In genomic region chr1:180922273-180923048, GRCm38 (mm10) we compare ENCODE assay signal across 19 mouse cellular contexts. TPM values are rescaled to one million over a fixed set of nuclear protein-coding genes. Genes with fewer than 3 reads are reported as not detected.
DNase-seq lines count a peak whose midpoint lies in the region; ATAC-seq and TF ChIP-seq lines count a peak whose summit lies in the region.
"Had no signal": no experiment of that assay in that cellular context is flagged by ENCODE, and none has a peak within 500 bp of the region (broad histone marks: within the 10 kb centered on the region; RNA-seq: fewer than 3 reads in every experiment).

No protein-coding gene starts in this region.

- H3K36me3 ChIP-seq in liver, postnatal 0 days (replicated peaks; ENCODE audit: insufficient read depth, low read length), result no peaks in the 10 kb centered on the region
- no peaks in the 10 kb centered on the region for H3K36me3 ChIP-seq in liver, embryonic 12.5 days
- no peaks in the 10 kb centered on the region for H3K36me3 ChIP-seq in hindbrain, embryonic 13.5 days
- H3K36me3 ChIP-seq in hindbrain, embryonic 14.5 days (replicated peaks; ENCODE audit: control insufficient read depth, insufficient read depth), result no peaks in the 10 kb centered on the region
- H3K36me3 ChIP-seq: embryonic facial prominence, embryonic 12.5 days; stomach, embryonic 15.5 days had no signal

- WGBS in liver, postnatal 0 days (ENCODE audit: insufficient replicate concordance), result 43% methylated on average over 6 of the region's 6 CpGs
- WGBS in liver, embryonic 12.5 days (ENCODE audit: insufficient replicate concordance), result 27% methylated on average over 6 of the region's 6 CpGs
- WGBS in hindbrain, embryonic 13.5 days, result 80% methylated on average over 6 of the region's 6 CpGs
- 82% methylated on average over 6 of the region's 6 CpGs for WGBS in hindbrain, embryonic 14.5 days

- H3K9ac ChIP-seq in liver, postnatal 0 days (replicated peaks), result no peak overlapping the region
- H3K9ac ChIP-seq in liver, embryonic 12.5 days, result no peak overlapping the region
- no peak overlapping the region for H3K9ac ChIP-seq in hindbrain, embryonic 13.5 days
- no peak overlapping the region for H3K9ac ChIP-seq in hindbrain, embryonic 14.5 days
- H3K9ac ChIP-seq: embryonic facial prominence, embryonic 12.5 days; stomach, embryonic 15.5 days had no signal

- H3K4me2 ChIP-seq in liver, postnatal 0 days (ENCODE audit: low read depth, low read length), result no peak overlapping the region
- H3K4me2 ChIP-seq in liver, embryonic 12.5 days, result no peak overlapping the region
- H3K4me2 ChIP-seq in hindbrain, embryonic 13.5 days, result no peak overlapping the region
- H3K4me2 ChIP-seq in hindbrain, embryonic 14.5 days (replicated peaks), result no peak overlapping the region
- H3K4me2 ChIP-seq: embryonic facial prominence, embryonic 12.5 days; stomach, embryonic 15.5 days had no signal

- no peak for TF ChIP-seq CTCF in liver, postnatal 0 days (IDR thresholded peaks at IDR 0.05; ENCODE audit: low read depth)

- DNase-seq in liver, postnatal 0 days, result peak; percentile 49
- no peak for DNase-seq in cerebellum, postnatal 10 days
- DNase-seq in hindbrain, embryonic 14.5 days (ENCODE audit: low spot score), result no peak
- DNase-seq: adrenal gland, postnatal 25 days; cerebellum, adult 18-20 months; heart, postnatal 4 days; layer of hippocampus, postnatal 36 days; liver; lung, postnatal 36 days; retina, postnatal 1 day had no signal

- no peak overlapping the region for H3K4me3 ChIP-seq in liver, postnatal 0 days (ENCODE audit: low read depth, low read length)
- H3K4me3 ChIP-seq in liver, embryonic 12.5 days, result no peak overlapping the region
- H3K4me3 ChIP-seq in hindbrain, embryonic 13.5 days, result no peak overlapping the region
- no peak overlapping the region for H3K4me3 ChIP-seq in hindbrain, embryonic 14.5 days (replicated peaks; ENCODE audit: low read length)
- H3K4me3 ChIP-seq: embryonic facial prominence, embryonic 12.5 days; stomach, embryonic 15.5 days had no signal

- no peaks in the 10 kb centered on the region for H3K27me3 ChIP-seq in liver, postnatal 0 days (ENCODE audit: insufficient read depth, low read length)
- H3K27me3 ChIP-seq in liver, embryonic 12.5 days (replicated peaks), result peaks cover 16% of the 10 kb centered on the region
- H3K27me3 ChIP-seq in hindbrain, embryonic 13.5 days, result no peaks in the 10 kb centered on the region
- no peaks in the 10 kb centered on the region for H3K27me3 ChIP-seq in hindbrain, embryonic 14.5 days (ENCODE audit: control insufficient read depth, insufficient read depth, low read length)
- H3K27me3 ChIP-seq: embryonic facial prominence, embryonic 12.5 days; stomach, embryonic 15.5 days had no signal

- H3K4me1 ChIP-seq in liver, postnatal 0 days (ENCODE audit: insufficient read depth), result no peaks in the 10 kb centered on the region; the same call in 1 of the 2 replicates
- H3K4me1 ChIP-seq in liver, embryonic 12.5 days, result peaks cover 24% of the 10 kb centered on the region
- no peaks in the 10 kb centered on the region for H3K4me1 ChIP-seq in hindbrain, embryonic 13.5 days (replicated peaks)
- H3K4me1 ChIP-seq in hindbrain, embryonic 14.5 days (replicated peaks; ENCODE audit: control insufficient read depth, insufficient read depth, low read length), result no peaks in the 10 kb centered on the region
- H3K4me1 ChIP-seq: embryonic facial prominence, embryonic 12.5 days; stomach, embryonic 15.5 days had no signal

- ATAC-seq in liver, postnatal 0 days, result peak; percentile 59
- ATAC-seq in liver, embryonic 12.5 days, result no peak
- peak; percentile 34 for ATAC-seq in activated CD4-positive, CD25-positive, alpha-beta regulatory T cell, adult 4 months
- peak; percentile 89 for ATAC-seq in monocyte, adult 5-6 weeks (replicated peaks; ENCODE audit: insufficient number of reproducible peaks, low FRiP score, low TSS enrichment, poor library complexity, severe bottlenecking)
- no peak for ATAC-seq in hindbrain, embryonic 13.5 days (ENCODE audit: low FRiP score)
- no peak for ATAC-seq in hindbrain, embryonic 14.5 days (ENCODE audit: low FRiP score)
- ATAC-seq: forebrain, embryonic 16.5 days had no signal

- no peak for TF ChIP-seq EP300 in liver, postnatal 0 days (IDR thresholded peaks at IDR 0.05; ENCODE audit: low read depth)

- H3K27ac ChIP-seq in liver, postnatal 0 days (ENCODE audit: low read depth), result no peak overlapping the region
- H3K27ac ChIP-seq in liver, embryonic 12.5 days, result no peak overlapping the region
- no peak overlapping the region for H3K27ac ChIP-seq in hindbrain, embryonic 13.5 days
- no peak overlapping the region for H3K27ac ChIP-seq in hindbrain, embryonic 14.5 days
- H3K27ac ChIP-seq: embryonic facial prominence, embryonic 12.5 days; stomach, embryonic 15.5 days had no signal

- no peaks in the 10 kb centered on the region for H3K9me3 ChIP-seq in liver, postnatal 0 days (ENCODE audit: low read length)
- H3K9me3 ChIP-seq in liver, embryonic 12.5 days (replicated peaks), result no peaks in the 10 kb centered on the region
- no peaks in the 10 kb centered on the region for H3K9me3 ChIP-seq in hindbrain, embryonic 13.5 days
- H3K9me3 ChIP-seq in hindbrain, embryonic 14.5 days (ENCODE audit: control insufficient read depth, low read length), result no peaks in the 10 kb centered on the region
- H3K9me3 ChIP-seq: embryonic facial prominence, embryonic 12.5 days; stomach, embryonic 15.5 days had no signal

RNA-seq across cellular contexts. Expression of gene Lefty1, which starts 12.4 kb away (rescaled TPM):
- 1.6 and 2.2 TPM in 2 replicates for polyA plus RNA-seq in liver, postnatal 0 days (2015; fragmentation: Nextera tagmentation; extraction: Ambion mirVana)
- polyA plus RNA-seq in liver, embryonic 12.5 days (2016; fragmentation: Nextera tagmentation; extraction: Ambion mirVana), result 4.7 and 7.1 TPM in 2 replicates
- not detected for polyA plus RNA-seq in activated CD4-positive, CD25-positive, alpha-beta regulatory T cell, adult 4 months (2017; shearing (Covaris generic))
- not detected in 3 replicates for total RNA-seq in monocyte, adult 5-6 weeks (2017)
- 0.23 and 0.58 TPM in 2 replicates for polyA plus RNA-seq in hindbrain, embryonic 13.5 days (2015; fragmentation: Nextera tagmentation; extraction: Ambion mirVana)
- 0.20 and 0.41 TPM in 2 replicates for polyA plus RNA-seq in hindbrain, embryonic 14.5 days (2014; fragmentation: Nextera tagmentation; extraction: Ambion mirVana)

RNA-seq across cellular contexts. Expression of gene Pycr2, which starts 18.4 kb away (rescaled TPM):
- polyA plus RNA-seq in liver, postnatal 0 days (2015; fragmentation: Nextera tagmentation; extraction: Ambion mirVana), result 33.3 and 43.4 TPM in 2 replicates
- 146 and 150 TPM in 2 replicates for polyA plus RNA-seq in liver, embryonic 12.5 days (2016; fragmentation: Nextera tagmentation; extraction: Ambion mirVana)
- polyA plus RNA-seq in activated CD4-positive, CD25-positive, alpha-beta regulatory T cell, adult 4 months (2017; shearing (Covaris generic)), result 10 to 100 TPM; 44.3 to 45.6 TPM
- total RNA-seq in monocyte, adult 5-6 weeks (2017), result 12.9 to 16.2 TPM (median 14.3 TPM) in 3 replicates
- 74.1 and 78.7 TPM in 2 replicates for polyA plus RNA-seq in hindbrain, embryonic 13.5 days (2015; fragmentation: Nextera tagmentation; extraction: Ambion mirVana)
- 63.0 and 68.0 TPM in 2 replicates for polyA plus RNA-seq in hindbrain, embryonic 14.5 days (2014; fragmentation: Nextera tagmentation; extraction: Ambion mirVana)

RNA-seq across cellular contexts. Expression of gene Tmem63a, which starts 19.7 kb away (rescaled TPM):
- polyA plus RNA-seq in liver, postnatal 0 days (2015; fragmentation: Nextera tagmentation; extraction: Ambion mirVana), result 6.3 and 7.4 TPM in 2 replicates
- polyA plus RNA-seq in liver, embryonic 12.5 days (2016; fragmentation: Nextera tagmentation; extraction: Ambion mirVana), result 6.5 and 6.6 TPM in 2 replicates
- polyA plus RNA-seq in activated CD4-positive, CD25-positive, alpha-beta regulatory T cell, adult 4 months (2017; shearing (Covaris generic)), result 10 to 100 TPM; 13.5 to 13.7 TPM
- 15.0 to 24.1 TPM (median 17.4 TPM) in 3 replicates for total RNA-seq in monocyte, adult 5-6 weeks (2017)
- polyA plus RNA-seq in hindbrain, embryonic 13.5 days (2015; fragmentation: Nextera tagmentation; extraction: Ambion mirVana), result 1.5 and 1.8 TPM in 2 replicates
- polyA plus RNA-seq in hindbrain, embryonic 14.5 days (2014; fragmentation: Nextera tagmentation; extraction: Ambion mirVana), result 1.5 and 1.6 TPM in 2 replicates

RNA-seq across cellular contexts. Expression of gene Lefty2, which starts 29.6 kb away (rescaled TPM):
- not detected in 2 replicates for polyA plus RNA-seq in liver, postnatal 0 days (2015; fragmentation: Nextera tagmentation; extraction: Ambion mirVana)
- polyA plus RNA-seq in liver, embryonic 12.5 days (2016; fragmentation: Nextera tagmentation; extraction: Ambion mirVana), result not detected in 2 replicates
- not detected for polyA plus RNA-seq in activated CD4-positive, CD25-positive, alpha-beta regulatory T cell, adult 4 months (2017; shearing (Covaris generic))
- total RNA-seq in monocyte, adult 5-6 weeks (2017), result not detected in 3 replicates
- 0.26 and 0.63 TPM in 2 replicates for polyA plus RNA-seq in hindbrain, embryonic 13.5 days (2015; fragmentation: Nextera tagmentation; extraction: Ambion mirVana)
- 1.5 and 3.2 TPM in 2 replicates for polyA plus RNA-seq in hindbrain, embryonic 14.5 days (2014; fragmentation: Nextera tagmentation; extraction: Ambion mirVana)
- total RNA-seq: heart, adult 18-20 months; heart, postnatal 4 days had no signal
- polyA plus RNA-seq: kidney, embryonic 14.5 days; stomach, embryonic 15.5 days had no signal

Comparison
In these comparisons a context has a peak if more than half of its experiments do, and no peak if none do; other contexts are left out.
1. ATAC-seq: peak in liver, postnatal 0 days (single experiment), activated CD4-positive, CD25-positive, alpha-beta regulatory T cell, adult 4 months (single experiment) and monocyte, adult 5-6 weeks (single experiment); none in liver, embryonic 12.5 days (single experiment), hindbrain, embryonic 13.5 days (single experiment) and hindbrain, embryonic 14.5 days (single experiment).